Mouse (Mus musculus) hindbrain, embryonic 15.5 days (tissue): Measurements from ENCODE around the gene Mtch1. TPM values are rescaled to one million over a fixed set of nuclear protein-coding genes. Genes with fewer than 3 reads are reported as not detected.
"Not testable (repeated sequence)": the region's sequence is repeated elsewhere in the genome, so short reads cannot be mapped to it uniquely, and the experiment has no call there.

ENCODE experiments used
- ATAC-seq: fragments of 200-750 bp; cut with Nextera tagmentation; 2 replicates; pipeline ENCODE4 v1.8.0; 2017; ENCODE audit warnings: low read depth, moderate number of reproducible peaks, moderate TSS enrichment; ENCODE audit not compliant: low FRiP score
- H3K27ac ChIP-seq: fragments of 300-500 bp; sonication (generic); replicated peaks from 2 replicates; pipeline ENCODE4 v1.5.1; 2015; ENCODE audit warnings: mild to moderate bottlenecking, inconsistent platforms
- H3K27me3 ChIP-seq: fragments of 300-500 bp; sonication (generic); 2 replicates; pipeline ENCODE4 v1.6.1; 2015; ENCODE audit warnings: control low read depth, inconsistent platforms
- H3K36me3 ChIP-seq: fragments of 300-500 bp; sonication (generic); 2 replicates; pipeline ENCODE4 v1.6.1; 2015; ENCODE audit warnings: control low read depth, inconsistent platforms
- H3K4me1 ChIP-seq: fragments of 300-500 bp; sonication (generic); replicated peaks from 2 replicates; pipeline ENCODE4 v1.6.1; 2015; ENCODE audit warnings: control low read depth, inconsistent platforms
- H3K4me2 ChIP-seq: fragments of 300-500 bp; sonication (generic); 2 replicates; pipeline ENCODE4 v1.6.1; 2015; ENCODE audit warnings: moderate library complexity, mild to moderate bottlenecking, inconsistent platforms
- H3K4me3 ChIP-seq: fragments of 300-500 bp; sonication (generic); 2 replicates; pipeline ENCODE4 v1.5.1; 2015; ENCODE audit warnings: mild to moderate bottlenecking, inconsistent platforms
- H3K9ac ChIP-seq: fragments of 300-500 bp; sonication (generic); 2 replicates; pipeline ENCODE4 v1.6.1; 2015; ENCODE audit warnings: inconsistent platforms
- H3K9me3 ChIP-seq: fragments of 300-500 bp; sonication (generic); 2 replicates; pipeline ENCODE4 v1.6.1; 2016; ENCODE audit warnings: control low read depth, inconsistent platforms
- WGBS: fragments of 180-500 bp; shearing (Covaris S2); methylation state at CpG from one replicate; pipeline ENCODE4 v1.1.7; 2015; 5-methylcytosine and 5-hydroxymethylcytosine counted together
- polyA plus RNA-seq: library from polyadenylated mRNA; unstranded; fragments of >200 nt; fragmentation: Nextera tagmentation; extraction: Ambion mirVana; gene quantifications from 2 replicates; pipeline ENCODE4 v1.2.1, GENCODE M21; 2015

The Mtch1 gene
- polyA plus RNA-seq, 1 experiment from 2014 or later: 492 TPM

- H3K27me3 ChIP-seq: peaks cover 12% of the 10 kb centered on the region
- peak overlapping the region; percentile 15; the same call in 1 of the 2 replicates for H3K9ac ChIP-seq
- H3K4me1 ChIP-seq: peaks cover 27% of the 10 kb centered on the region
- peak overlapping the region; percentile 54 for H3K4me2 ChIP-seq
- H3K4me3 ChIP-seq: peak overlapping the region; percentile 15
- WGBS: 7% methylated on average over 52 of the region's 52 CpGs
- no peaks in the 10 kb centered on the region for H3K9me3 ChIP-seq
- ATAC-seq: peak; percentile 55
- peak overlapping the region; percentile 68 for H3K27ac ChIP-seq
- H3K36me3 ChIP-seq: peaks cover 7% of the 10 kb centered on the region
Observed at GRCm38 (mm10) chr17:29326531-29327529, 20.9 kb downstream of the Mtch1 start.

DNA sequence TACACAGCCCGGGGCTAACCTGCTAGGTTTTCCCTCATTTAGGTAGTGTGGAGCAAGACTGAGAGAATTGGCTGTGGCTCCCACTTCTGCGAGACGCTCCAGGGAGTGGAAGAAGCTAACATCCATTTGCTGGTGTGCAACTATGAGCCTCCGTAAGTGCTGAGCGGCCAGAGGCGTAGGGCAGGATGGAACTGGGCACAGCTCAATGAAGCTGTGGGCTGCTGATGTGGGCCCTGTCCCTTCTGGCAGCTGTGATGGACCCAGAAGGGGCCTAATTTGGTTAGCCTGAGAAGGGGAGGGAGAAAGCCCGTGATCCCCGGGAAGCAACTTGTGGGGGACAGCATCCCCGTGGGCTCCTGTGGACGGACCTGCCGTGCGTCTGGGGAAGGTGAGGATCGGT is 21.9 kb downstream of the Mtch1 start:
- H3K9ac ChIP-seq: no peak overlapping the region
- ATAC-seq: no peak
- no peaks in the 10 kb centered on the region for H3K36me3 ChIP-seq
- no peaks in the 10 kb centered on the region for H3K9me3 ChIP-seq
- H3K4me1 ChIP-seq: peaks cover 27% of the 10 kb centered on the region
- peaks cover 22% of the 10 kb centered on the region for H3K27me3 ChIP-seq
- H3K4me3 ChIP-seq: no peak overlapping the region
- peak overlapping the region; percentile 54 for H3K4me2 ChIP-seq
- 37% methylated on average over 13 of the region's 13 CpGs for WGBS
- H3K27ac ChIP-seq: peak overlapping the region; percentile 68; the same call in 1 of the 2 replicates

GRCm38 (mm10) chr17:29323625-29324024 is 24.1 kb downstream of the Mtch1 start:
- Histone ChIP-seq H3K27me3 (peaks cover 27% of the 10 kb centered on the region), H3K27ac (no peak overlapping the region), H3K4me2 (no peak overlapping the region), H3K36me3 (no peaks in the 10 kb centered on the region), H3K4me1 (peaks cover 30% of the 10 kb centered on the region), H3K9me3 (no peaks in the 10 kb centered on the region), H3K4me3 (no peak overlapping the region), H3K9ac (no peak overlapping the region)
- ATAC-seq: no peak
- WGBS: 98% methylated on average over 3 of the region's 3 CpGs

DNA sequence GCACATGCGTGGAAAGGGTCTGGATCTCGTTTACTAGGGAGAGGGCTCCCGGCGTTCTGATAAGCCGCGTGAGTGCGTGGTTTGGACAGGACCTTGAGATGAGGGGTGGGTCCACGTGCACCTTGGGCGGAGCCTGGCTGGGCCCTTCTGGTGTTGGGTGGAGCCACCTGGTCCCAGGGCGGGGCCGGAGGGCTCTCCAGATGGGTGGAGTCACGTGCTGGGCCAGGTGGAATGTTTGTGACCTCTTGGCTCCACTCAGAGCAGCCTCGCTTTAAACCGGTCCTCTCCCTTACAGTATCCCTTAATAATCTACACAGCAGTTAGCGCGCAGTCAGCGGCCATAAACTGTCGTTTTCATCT is 25.2 kb downstream of the Mtch1 start:
- Histone ChIP-seq H3K4me1 (peaks cover 29% of the 10 kb centered on the region), H3K27me3 (peaks cover 27% of the 10 kb centered on the region), H3K4me3 (no peak overlapping the region), H3K36me3 (no peaks in the 10 kb centered on the region), H3K9ac (no peak overlapping the region), H3K4me2 (peak overlapping the region; percentile 24; the same call in 1 of the 2 replicates), H3K27ac (no peak overlapping the region), H3K9me3 (no peaks in the 10 kb centered on the region)
- no peak for ATAC-seq
- WGBS: 31% methylated on average over 18 of the region's 18 CpGs

- Histone ChIP-seq H3K27ac (no peak overlapping the region), H3K4me1 (peaks cover 23% of the 10 kb centered on the region), H3K36me3 (no peaks in the 10 kb centered on the region), H3K9me3 (no peaks in the 10 kb centered on the region), H3K27me3 (peaks cover 27% of the 10 kb centered on the region), H3K4me2 (peak overlapping the region; percentile 24; the same call in 1 of the 2 replicates), H3K9ac (no peak overlapping the region), H3K4me3 (no peak overlapping the region)
- ATAC-seq: no peak
- WGBS: 26% methylated on average over 41 of the region's 41 CpGs
Observed at GRCm38 (mm10) chr17:29321765-29322602, 25.8 kb downstream of the Mtch1 start.

- H3K4me2 ChIP-seq: no peak overlapping the region
- no peaks in the 10 kb centered on the region for H3K9me3 ChIP-seq
- H3K27ac ChIP-seq: no peak overlapping the region
- no peak for ATAC-seq
- H3K4me1 ChIP-seq: peaks cover 13% of the 10 kb centered on the region; the same call in 1 of the 2 replicates
- peaks cover 27% of the 10 kb centered on the region for H3K27me3 ChIP-seq
- 68% methylated on average over 8 of the region's 8 CpGs for WGBS
- H3K4me3 ChIP-seq: no peak overlapping the region
- no peaks in the 10 kb centered on the region for H3K36me3 ChIP-seq
- no peak overlapping the region for H3K9ac ChIP-seq
Observed at GRCm38 (mm10) chr17:29319881-29320639, 27.7 kb downstream of the Mtch1 start.

DNA sequence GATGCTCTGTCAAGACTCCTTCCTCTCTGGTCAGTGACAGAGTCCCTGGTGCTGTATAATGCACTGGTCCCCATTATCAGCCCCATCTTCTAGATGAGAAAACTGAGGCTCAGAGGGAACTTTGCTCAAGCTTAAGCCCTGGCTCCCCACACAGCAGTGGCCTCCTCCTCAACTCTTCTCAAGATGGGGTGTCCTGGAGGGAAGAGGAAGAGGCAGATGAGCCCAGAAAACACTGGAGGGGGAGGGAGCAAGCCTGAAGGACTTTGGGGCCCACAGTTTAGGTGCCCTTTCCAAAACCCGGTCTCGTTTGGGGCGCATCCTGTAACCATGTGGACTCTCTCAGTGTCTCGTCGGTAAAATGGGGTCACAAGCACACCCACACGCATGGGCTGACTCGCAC is 28.3 kb downstream of the Mtch1 start:
- H3K4me3 ChIP-seq: no peak overlapping the region
- H3K36me3 ChIP-seq: no peaks in the 10 kb centered on the region
- peaks cover 13% of the 10 kb centered on the region; the same call in 1 of the 2 replicates for H3K4me1 ChIP-seq
- H3K27me3 ChIP-seq: peaks cover 27% of the 10 kb centered on the region
- ATAC-seq: no peak
- H3K27ac ChIP-seq: no peak overlapping the region
- H3K9me3 ChIP-seq: no peaks in the 10 kb centered on the region
- H3K4me2 ChIP-seq: no peak overlapping the region
- no peak overlapping the region for H3K9ac ChIP-seq
- WGBS: 93% methylated on average over 7 of the region's 7 CpGs

DNA sequence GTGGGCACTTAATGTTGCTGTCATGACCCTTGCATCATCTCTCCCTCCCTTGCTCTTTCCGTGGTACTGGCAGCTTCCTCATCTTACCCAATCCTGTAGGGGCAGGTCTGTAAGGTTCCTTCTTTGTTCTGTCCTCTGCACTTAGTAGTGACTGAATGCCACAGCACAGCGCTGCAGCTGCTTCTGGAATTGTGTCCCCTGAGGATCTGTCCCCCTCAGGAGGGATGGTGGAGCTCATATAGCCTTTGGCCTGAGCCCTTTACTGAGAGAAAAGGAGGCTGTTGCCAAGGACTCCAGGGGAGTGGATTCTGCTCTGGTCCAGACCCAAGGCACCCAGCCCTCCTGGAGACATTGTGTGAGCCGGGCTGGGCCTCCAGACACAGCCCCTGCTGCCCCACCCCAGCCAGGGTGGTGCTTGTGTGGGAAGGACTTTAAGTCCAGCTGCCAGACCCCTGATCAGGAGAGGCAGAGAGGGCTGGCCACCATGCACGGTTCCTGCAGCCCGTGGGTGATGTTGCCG is 28.9 kb downstream of the Mtch1 start:
- 46% methylated on average over 6 of the region's 6 CpGs for WGBS
- H3K4me3 ChIP-seq: no peak overlapping the region
- H3K9me3 ChIP-seq: no peaks in the 10 kb centered on the region
- H3K27me3 ChIP-seq: peaks cover 27% of the 10 kb centered on the region
- no peak for ATAC-seq
- no peaks in the 10 kb centered on the region for H3K36me3 ChIP-seq
- H3K27ac ChIP-seq: no peak overlapping the region
- H3K9ac ChIP-seq: no peak overlapping the region
- no peak overlapping the region for H3K4me2 ChIP-seq
- H3K4me1 ChIP-seq: peaks cover 13% of the 10 kb centered on the region; the same call in 1 of the 2 replicates

DNA sequence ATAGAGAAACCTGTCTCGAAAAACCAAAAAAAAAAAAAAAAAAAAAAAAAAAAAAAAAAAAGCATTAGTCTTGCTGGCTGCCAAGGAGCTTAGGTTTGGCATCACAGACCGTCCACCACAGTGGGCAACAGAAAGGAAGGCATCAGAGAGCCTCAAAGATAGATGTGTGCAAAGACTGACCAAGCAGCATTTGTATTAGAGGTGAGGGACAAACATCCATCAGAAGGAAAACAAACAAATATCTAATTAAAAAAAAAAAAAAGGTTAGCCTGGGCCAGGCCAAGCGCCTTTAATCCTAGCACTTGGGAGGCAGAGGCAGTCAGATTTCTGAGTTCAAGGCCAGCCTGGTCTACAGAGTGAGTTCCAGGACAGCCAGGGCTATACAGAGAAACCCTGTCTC is 30.4 kb downstream of the Mtch1 start, which contains the start of gene Pi16:
Gene Pi16, plus strand, starts transcription at position 301 of the 400 bp plus-strand sequence.
- H3K4me1 ChIP-seq, H3K27ac ChIP-seq: not testable (repeated sequence)
- WGBS: 88% methylated on average over 3 of the region's 3 CpGs

GRCm38 (mm10) chr17:29316891-29317290 is 30.8 kb downstream of the Mtch1 start:
- no peak for ATAC-seq
- Histone ChIP-seq H3K9ac (no peak overlapping the region), H3K36me3 (no peaks in the 10 kb centered on the region), H3K27me3 (peaks cover 15% of the 10 kb centered on the region), H3K27ac (no peak overlapping the region), H3K9me3 (no peaks in the 10 kb centered on the region), H3K4me2 (no peak overlapping the region), H3K4me1 (peaks cover 8% of the 10 kb centered on the region; the same call in 1 of the 2 replicates), H3K4me3 (no peak overlapping the region)
- 65% methylated on average over 3 of the region's 3 CpGs for WGBS

More for the DNA sequence above, 30.4 kb downstream of the Mtch1 start, which contains the start of gene Pi16:
- H3K9me3 ChIP-seq, H3K4me3 ChIP-seq, ATAC-seq, H3K9ac ChIP-seq, H3K36me3 ChIP-seq, H3K4me2 ChIP-seq: not testable (repeated sequence)
- H3K27me3 ChIP-seq: peaks cover 20% of the 10 kb centered on the region
